Mouse (Mus musculus): ENCODE results near the gene Ep400.

DNA sequence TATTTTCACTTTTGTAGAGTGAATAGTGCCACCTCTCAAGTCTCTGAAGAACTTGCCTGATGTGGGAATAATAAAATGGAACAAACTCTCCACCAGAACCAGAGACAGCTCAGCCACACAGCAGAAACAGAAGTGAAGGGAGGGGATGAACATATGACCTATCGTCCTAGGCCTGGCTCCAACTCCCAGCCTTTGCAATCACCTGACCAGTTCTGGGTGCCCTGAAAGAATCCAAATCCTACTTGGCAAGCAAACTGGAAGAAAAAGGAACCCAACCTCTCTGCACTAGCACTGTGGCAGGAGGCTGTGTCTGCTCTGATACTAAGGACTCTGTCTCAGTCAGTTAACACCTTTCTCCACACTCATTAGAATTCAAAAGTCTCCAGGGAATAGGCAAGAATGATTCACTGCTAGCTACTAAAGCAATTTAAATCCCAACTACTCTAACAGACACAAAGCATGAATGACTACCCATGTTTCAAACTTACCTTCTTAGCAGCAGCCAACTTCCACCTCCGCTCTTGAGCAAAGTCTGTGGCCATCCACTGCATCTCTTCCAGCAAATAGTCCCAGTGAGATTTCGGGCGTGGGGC lies 37.2 kb downstream of the Ep400 start:
- TF ChIP-seq POLR2A (IDR thresholded peaks at IDR 0.05; ENCODE audit: insufficient read depth, low read depth, low read length) (no peak), CTCF (IDR thresholded peaks at IDR 0.05) (no peak)

Measured in heart, adult 2 months (tissue).